Mouse (Mus musculus): ENCODE results near the gene Opcml.

Opcml gene

DNA sequence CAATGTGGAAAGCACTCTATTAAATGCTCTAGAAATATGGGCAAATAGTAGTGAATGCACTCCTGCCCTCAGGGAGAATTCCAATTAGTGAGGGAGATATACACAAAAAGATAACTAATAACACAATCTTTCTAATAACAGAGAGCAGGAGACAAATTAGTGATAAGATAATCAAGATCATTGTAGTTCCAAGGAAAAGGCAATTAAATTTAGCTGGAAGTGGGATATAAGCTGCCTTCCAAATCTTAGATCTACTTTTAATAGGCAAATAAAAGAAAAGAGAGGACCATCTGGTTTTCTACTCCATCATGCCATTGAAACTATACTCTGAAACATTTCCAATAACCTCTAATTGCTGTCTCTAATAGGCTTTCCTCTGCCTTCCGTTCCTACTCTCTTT is 742.6 kb downstream of the Opcml start:
- DNase-seq (ENCODE audit: low read depth, low spot score): no peak

GRCm38 (mm10) chr9:28535006-28535405 is 744.4 kb downstream of the Opcml start:
- DNase-seq (ENCODE audit: low read depth, low spot score): no peak

DNA sequence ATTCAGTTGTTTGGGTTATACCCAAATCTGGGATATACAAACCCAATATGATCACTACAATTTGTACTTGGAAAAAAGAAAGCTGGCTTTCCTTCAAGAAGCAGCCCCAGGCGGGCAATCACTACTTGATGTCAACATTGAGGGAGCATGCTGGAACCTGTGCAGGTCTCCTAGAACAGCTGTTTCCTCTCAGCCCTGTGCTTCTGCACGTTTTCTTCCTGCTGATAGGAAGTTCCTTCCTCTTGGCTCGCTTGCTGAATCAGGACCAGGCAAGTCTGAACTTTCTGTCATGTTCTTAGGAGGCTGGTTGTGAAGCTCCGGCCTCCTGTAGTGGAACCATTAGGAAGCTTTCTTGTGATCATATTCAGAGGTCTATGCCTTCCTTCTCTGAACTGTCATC is 746.1 kb downstream of the Opcml start:
- no peak for DNase-seq (ENCODE audit: low read depth, low spot score)

- DNase-seq (ENCODE audit: low read depth, low spot score): no peak
Measured at GRCm38 (mm10) chr9:28548189-28548588, 757.6 kb downstream of the Opcml start.

GRCm38 (mm10) chr9:28552387-28553182 is 762.0 kb downstream of the Opcml start:
- no peak for DNase-seq (ENCODE audit: low read depth, low spot score)

GRCm38 (mm10) chr9:28558628-28559027 is 768.1 kb downstream of the Opcml start:
- DNase-seq (ENCODE audit: low read depth, low spot score): no peak

DNA sequence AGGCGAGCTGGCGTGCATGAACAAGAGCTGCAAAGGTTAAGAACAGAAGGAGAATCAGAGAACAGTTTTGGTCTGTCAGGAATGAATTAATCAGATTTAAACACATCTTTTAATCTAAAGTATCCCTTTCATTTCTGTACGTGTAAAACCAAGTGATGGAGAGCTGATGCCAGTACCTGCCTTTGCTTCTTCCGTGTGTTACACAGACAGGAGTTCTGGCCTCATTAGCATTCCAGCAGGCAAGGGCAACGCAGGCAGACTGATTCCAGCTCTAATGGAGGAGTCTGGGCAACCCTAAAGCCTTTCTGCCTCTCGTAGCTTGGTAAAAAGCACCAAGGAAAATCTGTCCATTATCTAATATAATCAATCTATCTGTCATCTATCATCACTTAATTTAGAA is 771.2 kb downstream of the Opcml start:
- DNase-seq (ENCODE audit: low read depth, low spot score): no peak

DNA sequence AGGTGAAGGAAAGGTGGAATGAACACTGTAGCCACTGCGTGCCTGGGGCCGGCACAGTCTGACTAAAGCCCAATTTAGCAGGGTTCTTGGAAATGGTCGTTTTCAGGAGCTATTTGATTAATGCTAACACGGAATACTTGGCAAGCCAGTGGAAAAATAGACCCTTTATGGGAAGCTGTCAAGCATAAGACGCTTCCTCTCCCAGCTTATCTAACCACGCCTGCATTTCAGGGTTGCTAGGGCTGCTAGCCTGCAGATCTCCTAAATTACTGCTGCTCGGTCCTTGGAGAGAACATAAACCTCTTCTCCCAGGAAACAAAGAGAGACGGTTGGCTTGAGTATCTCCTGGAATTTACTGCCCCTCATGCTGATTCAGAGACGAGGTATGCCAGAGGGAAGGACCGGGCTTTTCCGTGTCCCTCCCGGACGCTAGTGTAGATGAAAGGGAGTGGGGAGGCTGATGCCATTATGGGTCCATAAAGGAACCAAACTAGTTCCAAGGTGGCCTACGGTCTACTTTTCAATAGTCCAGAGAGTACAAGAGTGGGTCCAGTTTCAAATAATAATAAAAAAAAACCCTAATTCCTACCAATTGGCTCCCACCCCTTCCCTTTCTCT is 772.6 kb downstream of the Opcml start:
- no peak for DNase-seq (ENCODE audit: low read depth, low spot score)

- no peak for DNase-seq (ENCODE audit: low read depth, low spot score)
Measured at GRCm38 (mm10) chr9:28569041-28569522, 778.5 kb downstream of the Opcml start.

DNA sequence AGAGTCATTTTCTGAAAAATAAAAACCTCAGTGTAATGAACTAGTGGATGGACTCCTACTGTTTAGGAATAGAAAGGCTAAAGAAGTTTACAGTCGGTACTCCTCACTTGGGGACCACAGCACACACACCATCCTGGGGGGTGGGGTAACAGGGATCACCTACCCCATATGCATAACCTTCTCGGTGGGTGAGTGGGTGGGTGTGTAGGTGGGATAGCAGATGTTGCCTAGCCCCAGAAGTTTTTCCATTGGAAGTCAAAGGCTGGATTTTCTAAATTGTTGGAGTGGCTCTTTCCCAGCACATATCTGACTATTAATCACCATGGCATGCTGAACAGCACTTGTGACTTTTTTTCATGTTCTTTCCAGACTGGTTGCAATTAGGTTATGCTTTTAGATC is 779.2 kb downstream of the Opcml start:
- no peak for DNase-seq (ENCODE audit: low read depth, low spot score)

- no peak for DNase-seq (ENCODE audit: low read depth, low spot score)
Measured at GRCm38 (mm10) chr9:28571682-28572081, 781.1 kb downstream of the Opcml start.

DNA sequence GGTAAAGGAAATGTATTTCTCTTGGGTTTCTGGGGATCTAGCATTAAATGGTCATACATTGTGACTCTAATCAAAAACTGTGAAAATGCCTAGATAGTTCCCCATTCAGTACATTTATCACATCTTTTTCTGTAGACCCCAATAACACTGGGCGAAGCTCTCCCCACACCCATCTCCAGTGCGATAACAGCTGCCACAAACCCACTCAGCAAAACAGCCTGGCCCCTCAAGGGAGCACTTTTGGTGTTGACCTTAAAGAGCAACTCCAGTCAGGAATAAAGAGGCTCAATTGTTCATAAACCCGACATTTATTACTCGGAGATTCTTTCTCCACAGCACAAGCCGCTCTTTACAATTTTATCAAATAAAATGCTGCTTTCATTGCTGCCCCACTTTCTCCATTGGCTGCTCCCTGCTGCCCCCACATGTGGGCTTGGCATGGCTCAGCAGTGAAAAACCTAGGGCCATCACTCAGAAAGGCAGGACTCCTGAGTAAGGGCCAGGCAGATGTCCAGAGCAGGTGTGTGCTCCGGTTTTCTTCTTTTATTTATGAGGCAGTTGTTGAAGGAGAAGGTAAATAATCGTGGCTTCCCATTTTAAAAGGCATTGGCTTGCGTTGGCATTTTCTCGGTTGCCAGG is 781.7 kb downstream of the Opcml start:
- no peak for DNase-seq (ENCODE audit: low read depth, low spot score)

GRCm38 (mm10) chr9:28578730-28579129 is 788.2 kb downstream of the Opcml start:
- no peak for DNase-seq (ENCODE audit: low read depth, low spot score)

- DNase-seq (ENCODE audit: low read depth, low spot score): no peak
Measured at GRCm38 (mm10) chr9:28587253-28587652, 796.7 kb downstream of the Opcml start.

- DNase-seq (ENCODE audit: low read depth, low spot score): no peak
Measured at GRCm38 (mm10) chr9:28587857-28588388, 797.3 kb downstream of the Opcml start.

DNA sequence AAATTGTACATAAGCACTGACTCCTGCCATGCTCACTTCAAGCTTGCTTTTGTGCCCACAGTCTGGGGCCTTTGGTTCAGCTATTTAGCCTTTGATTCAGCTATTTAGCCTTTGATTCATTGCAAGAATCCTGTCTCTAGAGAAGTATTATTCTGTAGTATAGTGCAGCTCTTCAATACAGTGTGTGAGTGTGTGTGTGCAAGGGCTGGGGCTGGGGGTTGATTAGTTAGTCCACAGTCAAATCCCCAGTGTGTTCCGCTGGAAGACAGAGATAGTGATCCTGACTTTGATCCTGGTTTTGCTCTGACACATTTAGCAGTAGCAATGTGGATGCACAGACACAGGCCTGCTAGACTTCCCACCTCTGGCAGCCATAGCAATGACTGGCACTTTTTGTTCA is 797.9 kb downstream of the Opcml start:
- no peak for DNase-seq (ENCODE audit: low read depth, low spot score)

GRCm38 (mm10) chr9:28592208-28592607 is 801.6 kb downstream of the Opcml start:
- no peak for DNase-seq (ENCODE audit: low read depth, low spot score)

GRCm38 (mm10) chr9:28595062-28595461 is 804.5 kb downstream of the Opcml start:
- no peak for DNase-seq (ENCODE audit: low read depth, low spot score)

- DNase-seq (ENCODE audit: low read depth, low spot score): no peak
Measured at GRCm38 (mm10) chr9:28605561-28605960, 815.0 kb downstream of the Opcml start.

GRCm38 (mm10) chr9:28613683-28614620 is 823.4 kb downstream of the Opcml start:
- DNase-seq (ENCODE audit: low read depth, low spot score): peak; percentile 50

DNA sequence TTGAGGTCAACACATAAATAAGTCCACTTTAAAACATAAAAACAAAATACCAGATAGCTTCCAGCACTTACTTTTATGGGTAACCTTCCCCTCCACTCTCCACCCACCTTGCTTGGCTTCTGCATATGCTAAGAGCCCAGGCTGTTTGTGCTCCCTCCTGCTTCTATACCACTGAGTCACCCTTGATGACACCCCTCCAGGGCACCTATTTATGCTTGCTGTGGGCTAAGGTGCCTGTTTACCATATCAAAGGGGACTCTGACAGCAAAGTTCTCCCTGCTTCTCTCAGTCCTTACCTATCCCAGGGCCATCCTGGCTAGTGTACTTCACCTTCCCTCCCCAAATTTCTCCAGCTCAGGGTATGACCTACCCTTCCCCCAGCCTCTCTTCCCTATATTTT is 824.9 kb downstream of the Opcml start:
- no peak for DNase-seq (ENCODE audit: low read depth, low spot score)

All from retina, adult 2 months (tissue).